Mouse (Mus musculus): ENCODE results near the gene Adam33.

DNA sequence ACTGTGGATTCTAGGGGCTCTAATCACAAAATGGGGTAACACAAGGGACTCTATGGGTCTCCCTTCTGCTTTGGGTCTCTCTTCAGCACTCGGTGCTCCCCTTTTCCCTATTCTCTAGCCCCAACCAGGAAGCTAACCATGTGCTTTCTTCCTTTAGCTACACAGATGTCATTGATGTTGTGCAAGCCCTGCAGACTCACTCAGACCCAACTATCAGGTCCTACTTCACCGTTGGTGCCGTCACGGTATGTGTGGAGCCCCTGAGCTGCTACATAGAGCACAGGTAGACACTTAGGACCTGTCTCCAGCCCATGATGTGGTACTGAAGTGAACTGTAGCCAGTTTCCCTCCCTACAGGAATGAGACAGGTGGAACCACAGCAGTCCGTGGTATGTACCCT lies 42.4 kb upstream of the Adam33 start:
- TF ChIP-seq CTCF (conservative IDR thresholded peaks at IDR 0.05; ENCODE audit: low read length) (no peak), POU5F1 (IDR thresholded peaks at IDR 0.05; ENCODE audit: borderline replicate concordance, low read length) (no peak), NANOG (IDR thresholded peaks at IDR 0.05; ENCODE audit: borderline replicate concordance, low read length) (no peak)
